Mouse (Mus musculus): Measurements from ENCODE around the gene Apom. TPM values are rescaled to one million over a fixed set of nuclear protein-coding genes. Genes with fewer than 3 reads are reported as not detected.

Apom gene
- polyA plus RNA-seq, 1 experiment from 2014 or later, result 1.4 TPM

DNA sequence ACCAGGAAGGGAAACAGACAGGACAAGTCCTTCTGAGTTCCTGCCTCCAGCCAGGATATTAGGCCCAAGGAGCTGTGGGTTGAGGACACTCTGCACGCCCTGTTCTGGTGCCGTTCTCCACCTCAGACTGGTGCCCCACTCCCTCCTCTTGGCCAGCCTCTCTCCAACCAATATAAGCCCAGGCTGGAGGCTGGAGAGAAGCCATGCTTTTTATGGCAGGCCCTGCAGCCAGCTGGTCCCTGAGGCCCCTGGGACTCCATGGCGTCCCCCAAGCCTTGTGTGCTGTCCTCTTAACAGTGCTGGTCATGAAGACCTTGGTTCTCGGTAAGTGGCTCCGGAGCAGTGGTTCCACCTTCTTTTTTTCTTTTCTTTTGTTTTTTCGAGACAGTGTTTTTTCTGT, 23.8 kb downstream of the Apom start, which contains the start of gene Ly6g5c:
TSS of gene Ly6g5c (plus strand) at position 183 of the 400 bp plus-strand sequence.
- ATAC-seq (ENCODE audit: low read depth), result no peak
- Histone ChIP-seq H3K27me3 (ENCODE audit: control insufficient read depth, insufficient read depth, low read depth, low read length) (no peaks in the 10 kb centered on the region), H3K4me2 (ENCODE audit: low read depth, low read length) (no peak within 1 kb of the TSS), H3K9me3 (ENCODE audit: control insufficient read depth, low read length) (no peaks in the 10 kb centered on the region), H3K9ac (ENCODE audit: low read length) (no peak within 1 kb of the TSS), H3K27ac (ENCODE audit: low read length) (no peak within 1 kb of the TSS), H3K4me1 (replicated peaks; ENCODE audit: control insufficient read depth, insufficient read depth, low read length) (no peaks in the 10 kb centered on the region), H3K4me3 (ENCODE audit: low read length) (no peak within 1 kb of the TSS), H3K36me3 (ENCODE audit: control insufficient read depth, insufficient read depth, low read length) (peaks cover 5% of the 10 kb centered on the region)
- 77% methylated on average over 6 of the region's 6 CpGs for WGBS

DNA sequence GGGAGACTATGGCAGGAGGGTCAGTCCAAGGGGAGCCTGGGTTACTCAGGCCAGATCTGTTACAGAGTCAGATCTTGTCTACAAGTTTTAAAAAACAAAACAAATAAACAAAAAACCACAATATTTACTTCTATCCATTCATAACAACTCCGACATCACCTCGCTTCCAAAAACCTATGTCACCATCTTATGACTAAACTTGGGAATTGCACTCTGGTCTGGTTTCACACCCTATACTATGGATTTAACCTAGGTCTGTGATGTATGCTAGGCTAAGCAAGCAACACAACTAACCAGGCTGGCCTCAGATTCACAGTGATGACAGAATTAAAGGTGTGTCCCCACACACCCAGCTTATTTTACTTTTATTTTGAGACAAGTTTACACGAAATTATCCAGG, 25.3 kb downstream of the Apom start:
- WGBS, result 50% methylated on average over 3 of the region's 3 CpGs
- Histone ChIP-seq H3K27me3 (ENCODE audit: control insufficient read depth, insufficient read depth, low read depth, low read length) (no peaks in the 10 kb centered on the region), H3K36me3 (ENCODE audit: control insufficient read depth, insufficient read depth, low read length) (peaks cover 19% of the 10 kb centered on the region), H3K27ac (ENCODE audit: low read length) (no peak overlapping the region), H3K4me2 (ENCODE audit: low read depth, low read length) (no peak overlapping the region), H3K9me3 (ENCODE audit: control insufficient read depth, low read length) (no peaks in the 10 kb centered on the region), H3K4me1 (replicated peaks; ENCODE audit: control insufficient read depth, insufficient read depth, low read length) (no peaks in the 10 kb centered on the region), H3K9ac (ENCODE audit: low read length) (no peak overlapping the region), H3K4me3 (ENCODE audit: low read length) (no peak overlapping the region)
- no peak for ATAC-seq (ENCODE audit: low read depth)

DNA sequence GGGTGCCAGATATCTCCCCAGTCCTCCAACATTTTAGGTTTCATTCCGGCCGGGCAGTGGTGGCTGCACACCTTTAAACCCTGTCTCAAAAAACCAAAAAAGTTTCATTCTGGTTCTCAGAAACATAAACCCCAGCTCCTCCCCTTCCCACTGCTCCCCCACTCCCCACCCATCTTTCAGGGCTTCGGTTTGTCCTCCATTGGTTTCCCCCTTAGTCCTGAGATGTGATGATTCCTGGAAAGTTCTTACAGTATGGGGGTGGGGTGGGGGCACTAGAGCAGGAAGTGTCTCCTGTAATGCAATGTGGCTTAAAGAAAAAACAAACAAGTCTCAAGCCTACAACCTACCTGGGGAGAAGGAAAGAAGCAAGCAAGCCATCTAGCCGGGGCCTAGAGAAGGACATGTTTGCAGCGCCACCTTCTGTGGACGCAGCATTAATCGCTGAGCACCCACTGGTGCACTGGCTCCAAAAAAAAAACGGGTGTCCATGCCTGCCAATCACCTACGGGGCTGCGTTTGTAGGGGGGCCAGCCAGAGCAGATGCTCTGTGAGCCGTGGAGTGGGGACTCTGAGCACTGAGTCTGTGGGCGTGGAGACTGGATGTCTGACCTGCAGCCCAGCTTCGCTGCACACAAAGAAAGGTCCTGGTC, 26.0 kb downstream of the Apom start:
- H3K4me1 ChIP-seq (replicated peaks; ENCODE audit: control insufficient read depth, insufficient read depth, low read length), result no peaks in the 10 kb centered on the region
- no peak overlapping the region for H3K4me2 ChIP-seq (ENCODE audit: low read depth, low read length)
- no peaks in the 10 kb centered on the region for H3K27me3 ChIP-seq (ENCODE audit: control insufficient read depth, insufficient read depth, low read depth, low read length)
- H3K36me3 ChIP-seq (ENCODE audit: control insufficient read depth, insufficient read depth, low read length), result peaks cover 23% of the 10 kb centered on the region
- no peak overlapping the region for H3K4me3 ChIP-seq (ENCODE audit: low read length)
- no peaks in the 10 kb centered on the region for H3K9me3 ChIP-seq (ENCODE audit: control insufficient read depth, low read length)
- 22% methylated on average over 13 of the region's 13 CpGs for WGBS
- ATAC-seq (ENCODE audit: low read depth), result no peak
- 0 out of 2 replicates have a peak overlapping the region, but pooled peaks have one; percentile 22 for H3K9ac ChIP-seq (ENCODE audit: low read length)
- no peak overlapping the region for H3K27ac ChIP-seq (ENCODE audit: low read length)

DNA sequence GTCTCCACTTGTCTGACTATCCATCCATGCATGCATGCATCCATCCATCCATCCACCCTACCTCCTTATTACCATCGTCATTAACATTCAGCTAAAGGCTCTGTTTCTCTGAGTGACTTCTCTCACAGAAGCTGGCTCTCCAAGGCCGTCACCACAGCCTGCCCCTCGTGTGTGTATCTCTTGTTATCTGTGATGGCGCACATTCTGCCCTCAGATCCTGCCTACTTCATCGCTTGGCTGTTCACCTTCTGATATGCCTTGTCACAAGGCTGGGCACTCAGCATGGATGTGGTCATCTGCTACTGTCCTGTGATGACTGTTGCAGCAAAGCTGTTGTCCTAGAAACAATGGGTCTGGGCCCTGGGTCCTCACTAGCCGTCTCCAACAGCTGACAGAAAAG, 27.1 kb downstream of the Apom start:
- no peak overlapping the region for H3K9ac ChIP-seq (ENCODE audit: low read length)
- no peak overlapping the region for H3K4me3 ChIP-seq (ENCODE audit: low read length)
- no peaks in the 10 kb centered on the region for H3K27me3 ChIP-seq (ENCODE audit: control insufficient read depth, insufficient read depth, low read depth, low read length)
- ATAC-seq (ENCODE audit: low read depth), result no peak
- WGBS, result 66% methylated on average over 6 of the region's 6 CpGs
- H3K27ac ChIP-seq (ENCODE audit: low read length), result no peak overlapping the region
- no peak overlapping the region for H3K4me2 ChIP-seq (ENCODE audit: low read depth, low read length)
- H3K9me3 ChIP-seq (ENCODE audit: control insufficient read depth, low read length), result no peaks in the 10 kb centered on the region
- peaks cover 27% of the 10 kb centered on the region for H3K36me3 ChIP-seq (ENCODE audit: control insufficient read depth, insufficient read depth, low read length)
- no peaks in the 10 kb centered on the region for H3K4me1 ChIP-seq (replicated peaks; ENCODE audit: control insufficient read depth, insufficient read depth, low read length)

DNA sequence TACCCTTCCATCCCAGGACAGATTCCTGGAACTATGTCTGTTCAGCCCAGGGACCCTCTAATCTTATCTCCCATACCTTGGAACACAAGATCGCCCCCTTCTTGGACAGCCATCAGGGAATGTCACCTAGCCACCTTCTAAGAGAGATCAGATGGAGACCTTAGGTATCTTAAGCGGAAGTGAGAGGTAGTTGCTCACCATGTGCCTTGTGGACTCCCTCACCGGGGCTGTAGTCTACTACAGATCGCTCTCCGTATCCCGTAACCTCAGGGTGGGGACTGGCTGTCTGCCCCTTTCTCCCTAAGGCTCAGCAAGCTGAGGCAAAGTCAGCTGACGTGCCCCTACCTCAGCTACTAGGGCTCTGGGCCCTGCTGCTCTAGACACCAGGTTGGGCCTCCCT, 27.8 kb downstream of the Apom start:
- Histone ChIP-seq H3K9me3 (ENCODE audit: control insufficient read depth, low read length) (no peaks in the 10 kb centered on the region), H3K9ac (ENCODE audit: low read length) (no peak overlapping the region), H3K4me3 (ENCODE audit: low read length) (no peak overlapping the region), H3K4me1 (replicated peaks; ENCODE audit: control insufficient read depth, insufficient read depth, low read length) (no peaks in the 10 kb centered on the region), H3K4me2 (ENCODE audit: low read depth, low read length) (no peak overlapping the region), H3K27ac (ENCODE audit: low read length) (no peak overlapping the region), H3K27me3 (ENCODE audit: control insufficient read depth, insufficient read depth, low read depth, low read length) (no peaks in the 10 kb centered on the region), H3K36me3 (ENCODE audit: control insufficient read depth, insufficient read depth, low read length) (peaks cover 32% of the 10 kb centered on the region)
- no peak for ATAC-seq (ENCODE audit: low read depth)
- WGBS, result 90% methylated on average over 7 of the region's 7 CpGs

DNA sequence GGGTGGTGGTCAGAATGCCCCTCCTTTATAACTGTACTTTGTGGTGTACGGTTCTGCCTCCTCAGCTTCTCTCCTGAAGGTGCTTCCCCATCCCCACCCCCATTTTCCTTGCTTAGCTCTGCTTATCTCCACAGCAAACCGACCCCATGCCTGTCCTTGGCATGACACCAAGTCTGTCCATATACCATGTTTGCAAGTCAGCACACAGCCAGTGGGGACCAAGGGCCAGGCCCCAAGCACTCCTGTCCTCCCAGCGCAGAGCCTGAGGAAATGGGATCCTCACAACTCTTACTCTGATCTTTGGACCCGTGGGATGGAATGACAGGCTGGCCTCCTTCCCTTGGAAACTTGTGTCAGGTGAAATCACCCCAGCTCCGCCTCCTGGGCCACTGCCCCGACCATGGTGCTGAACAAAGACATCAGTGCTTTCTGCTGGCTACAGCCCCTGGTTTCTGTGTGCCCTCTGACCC, 28.6 kb downstream of the Apom start:
- Histone ChIP-seq H3K4me2 (ENCODE audit: low read depth, low read length) (no peak overlapping the region), H3K9ac (ENCODE audit: low read length) (no peak overlapping the region), H3K27ac (ENCODE audit: low read length) (no peak overlapping the region), H3K4me1 (replicated peaks; ENCODE audit: control insufficient read depth, insufficient read depth, low read length) (no peaks in the 10 kb centered on the region), H3K4me3 (ENCODE audit: low read length) (no peak overlapping the region), H3K9me3 (ENCODE audit: control insufficient read depth, low read length) (no peaks in the 10 kb centered on the region), H3K36me3 (ENCODE audit: control insufficient read depth, insufficient read depth, low read length) (peaks cover 37% of the 10 kb centered on the region), H3K27me3 (ENCODE audit: control insufficient read depth, insufficient read depth, low read depth, low read length) (no peaks in the 10 kb centered on the region)
- WGBS, result 56% methylated on average over 6 of the region's 6 CpGs
- no peak for ATAC-seq (ENCODE audit: low read depth)

DNA sequence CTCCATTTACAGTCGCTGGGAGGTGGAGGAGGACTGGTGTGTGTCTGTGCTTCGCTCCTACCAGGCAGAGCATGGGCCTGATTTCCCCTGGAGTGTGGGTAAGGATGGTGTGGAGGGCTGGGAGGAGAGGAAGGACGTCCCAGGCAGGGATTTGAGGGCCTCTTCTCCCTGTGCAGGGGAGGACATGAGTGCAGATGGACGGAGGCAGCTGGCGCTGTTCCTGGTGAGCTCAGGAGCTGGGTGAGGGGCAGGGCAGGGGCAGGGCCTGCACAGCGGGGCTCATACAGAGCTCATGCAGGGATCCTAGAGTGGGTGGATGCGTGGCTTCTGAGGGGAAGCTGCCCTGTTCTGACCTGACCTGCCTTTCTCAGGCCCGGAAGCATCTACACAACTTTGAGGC, 29.6 kb downstream of the Apom start:
- no peak overlapping the region for H3K4me2 ChIP-seq (ENCODE audit: low read depth, low read length)
- 68% methylated on average over 8 of the region's 8 CpGs for WGBS
- H3K9ac ChIP-seq (ENCODE audit: low read length), result no peak overlapping the region
- peaks cover 38% of the 10 kb centered on the region for H3K36me3 ChIP-seq (ENCODE audit: control insufficient read depth, insufficient read depth, low read length)
- no peak overlapping the region for H3K4me3 ChIP-seq (ENCODE audit: low read length)
- no peak for ATAC-seq (ENCODE audit: low read depth)
- H3K27me3 ChIP-seq (ENCODE audit: control insufficient read depth, insufficient read depth, low read depth, low read length), result no peaks in the 10 kb centered on the region
- no peak overlapping the region for H3K27ac ChIP-seq (ENCODE audit: low read length)
- no peaks in the 10 kb centered on the region for H3K9me3 ChIP-seq (ENCODE audit: control insufficient read depth, low read length)
- no peaks in the 10 kb centered on the region for H3K4me1 ChIP-seq (replicated peaks; ENCODE audit: control insufficient read depth, insufficient read depth, low read length)

DNA sequence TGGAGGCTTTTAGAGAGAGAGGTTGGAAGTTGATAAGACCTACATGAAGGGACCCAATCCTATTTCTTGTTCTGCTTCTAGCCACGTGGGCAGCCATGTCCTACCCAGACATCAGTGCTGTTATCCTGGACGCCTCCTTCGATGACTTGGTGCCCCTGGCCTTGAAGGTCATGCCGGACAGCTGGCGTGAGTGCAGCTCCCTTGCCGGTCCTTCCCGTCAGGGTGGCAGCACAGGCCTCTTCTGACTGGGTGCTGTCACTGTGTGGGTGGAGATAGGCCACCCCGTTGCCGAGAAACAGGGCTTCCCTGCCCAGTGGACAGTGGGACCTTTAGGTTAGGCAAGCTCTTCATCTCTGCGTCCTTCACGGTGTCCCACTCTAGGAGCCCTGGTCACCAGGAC, 30.7 kb downstream of the Apom start:
- Histone ChIP-seq H3K4me3 (ENCODE audit: low read length) (no peak overlapping the region), H3K27ac (ENCODE audit: low read length) (no peak overlapping the region), H3K4me2 (ENCODE audit: low read depth, low read length) (no peak overlapping the region), H3K36me3 (ENCODE audit: control insufficient read depth, insufficient read depth, low read length) (peaks cover 47% of the 10 kb centered on the region), H3K4me1 (replicated peaks; ENCODE audit: control insufficient read depth, insufficient read depth, low read length) (no peaks in the 10 kb centered on the region), H3K9ac (ENCODE audit: low read length) (no peak overlapping the region), H3K27me3 (ENCODE audit: control insufficient read depth, insufficient read depth, low read depth, low read length) (no peaks in the 10 kb centered on the region), H3K9me3 (ENCODE audit: control insufficient read depth, low read length) (no peaks in the 10 kb centered on the region)
- ATAC-seq (ENCODE audit: low read depth), result no peak
- 82% methylated on average over 11 of the region's 11 CpGs for WGBS

DNA sequence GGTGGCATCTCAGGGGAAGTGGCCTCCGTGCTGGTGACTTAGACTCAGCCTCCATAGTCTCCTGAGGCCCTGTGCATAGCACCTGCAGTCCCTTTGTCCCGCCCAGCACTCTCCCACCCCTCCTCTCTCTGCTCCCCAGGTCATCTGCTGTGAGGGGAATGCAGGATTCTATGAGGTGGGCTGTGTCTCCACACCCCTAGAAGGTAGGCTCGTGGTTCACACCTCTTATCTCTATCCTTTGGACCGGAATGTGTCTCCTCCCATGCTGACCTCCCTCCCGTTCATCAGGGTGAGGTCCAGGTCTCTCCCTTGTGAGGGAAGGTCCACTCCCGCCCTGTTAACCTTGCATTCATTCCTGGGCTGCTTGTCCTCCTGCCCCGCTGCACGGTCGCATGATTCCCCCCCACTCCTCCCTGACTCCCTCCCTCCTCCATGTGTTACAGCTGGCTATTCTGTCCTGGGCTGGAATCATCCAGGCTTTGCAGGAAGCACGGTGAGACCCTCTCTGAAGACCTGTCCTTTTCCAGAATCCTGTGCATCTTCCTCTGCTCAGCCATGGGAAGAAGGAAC, 31.6 kb downstream of the Apom start:
- no peak overlapping the region for H3K27ac ChIP-seq (ENCODE audit: low read length)
- no peak overlapping the region for H3K4me2 ChIP-seq (ENCODE audit: low read depth, low read length)
- no peak overlapping the region for H3K9ac ChIP-seq (ENCODE audit: low read length)
- no peak for ATAC-seq (ENCODE audit: low read depth)
- no peaks in the 10 kb centered on the region for H3K9me3 ChIP-seq (ENCODE audit: control insufficient read depth, low read length)
- 57% methylated on average over 10 of the region's 10 CpGs for WGBS
- no peaks in the 10 kb centered on the region for H3K4me1 ChIP-seq (replicated peaks; ENCODE audit: control insufficient read depth, insufficient read depth, low read length)
- no peak overlapping the region for H3K4me3 ChIP-seq (ENCODE audit: low read length)
- no peaks in the 10 kb centered on the region for H3K27me3 ChIP-seq (ENCODE audit: control insufficient read depth, insufficient read depth, low read depth, low read length)
- H3K36me3 ChIP-seq (ENCODE audit: control insufficient read depth, insufficient read depth, low read length), result peaks cover 47% of the 10 kb centered on the region

All from lung, embryonic 16.5 days (tissue).